Mouse (Mus musculus) G1E (cell line): ENCODE results near the gene Setd2.

Experiments used
- CTCF ChIP-seq: IDR thresholded peaks from 2 replicates; pipeline ENCODE4 v1.5.1; 2012; ENCODE audit warnings: low read depth, low read length, inconsistent platforms, mixed read lengths
- GATA1 ChIP-seq: IDR thresholded peaks from 2 replicates; pipeline ENCODE4 v1.6.1; 2012; ENCODE audit warnings: borderline replicate concordance, low read length, inconsistent platforms, mixed read lengths

DNA sequence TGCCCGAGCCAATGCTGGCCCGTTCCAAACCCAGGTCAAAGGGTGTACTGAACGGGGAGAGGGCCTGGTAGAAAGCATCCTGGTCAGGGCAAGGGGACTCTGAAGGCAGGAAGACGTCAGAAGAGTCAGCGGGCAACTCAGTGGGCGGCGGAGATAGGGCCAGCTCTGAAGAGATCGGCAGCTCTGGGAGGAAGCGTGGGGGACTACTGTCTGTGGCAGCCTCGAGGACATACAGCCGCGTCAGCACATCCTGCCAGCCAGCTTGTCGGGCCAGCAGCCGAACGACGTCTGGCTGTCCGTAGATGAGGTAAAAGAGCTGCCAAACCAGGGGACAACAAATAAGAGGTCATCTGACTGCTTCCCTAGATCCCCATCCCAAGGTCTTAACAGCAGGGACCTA lies 101.5 kb downstream of the Setd2 start:
- no peak for TF ChIP-seq GATA1
- no peak for TF ChIP-seq CTCF
